Mouse (Mus musculus): ENCODE measurements around the gene Phip. TPM values are rescaled to one million over a fixed set of nuclear protein-coding genes. Genes with fewer than 3 reads are reported as not detected.
A peak's percentile ranks its signal among the peaks of the same experiment; 100 is the strongest.

The Phip gene
- 52.5 and 54.2 TPM in 2 replicates for polyA plus RNA-seq (2014; fragmentation: Nextera tagmentation; extraction: Ambion mirVana)

GRCm38 (mm10) chr9:82975342-82976215 lies at the start of gene Phip:
Gene Phip (minus strand): TSS chr9:82975516.
- peak; percentile 84 for ATAC-seq (replicated peaks; ENCODE audit: low FRiP score)

GRCm38 (mm10) chr9:83023724-83024123 lies 48.4 kb upstream of the Phip start:
- no peak for DNase-seq (ENCODE audit: low spot score)
- H3K27ac ChIP-seq (ENCODE audit: low read depth, low read length): no peak overlapping the region

More at GRCm38 (mm10) chr9:82975342-82976215, at the start of gene Phip:
- peak; percentile 92 for DNase-seq (ENCODE audit: low spot score)
- Histone ChIP-seq H3K4me2 (peak within 1 kb of the TSS; percentile 82), H3K27me3 (replicated peaks; ENCODE audit: control insufficient read depth, insufficient read depth, low read length) (no peaks in the 10 kb centered on the region), H3K36me3 (ENCODE audit: control insufficient read depth, insufficient read depth, low read length) (no peaks in the 10 kb centered on the region), H3K9me3 (ENCODE audit: control insufficient read depth, low read length) (no peaks in the 10 kb centered on the region), H3K4me1 (replicated peaks; ENCODE audit: control insufficient read depth, insufficient read depth, low read length) (peaks cover 3% of the 10 kb centered on the region; the same call in 1 of the 2 replicates), H3K9ac (ENCODE audit: low read depth, low read length) (peak within 1 kb of the TSS; percentile 97), H3K4me3 (ENCODE audit: low read depth, low read length) (peak within 1 kb of the TSS; percentile 97), H3K27ac (ENCODE audit: low read depth, low read length) (peak within 1 kb of the TSS; percentile 99)
- under 1% methylated on average over 68 of the region's 79 CpGs for WGBS

GRCm38 (mm10) chr9:83014516-83014915 lies 39.2 kb upstream of the Phip start:
- ATAC-seq (replicated peaks; ENCODE audit: low FRiP score): no peak
- 80% methylated on average over 4 of the region's 4 CpGs for WGBS
- no peak overlapping the region for H3K27ac ChIP-seq (ENCODE audit: low read depth, low read length)

More at GRCm38 (mm10) chr9:83023724-83024123, 48.4 kb upstream of the Phip start:
- H3K9ac ChIP-seq (ENCODE audit: low read depth, low read length): no peak overlapping the region
- no peaks in the 10 kb centered on the region for H3K36me3 ChIP-seq (ENCODE audit: control insufficient read depth, insufficient read depth, low read length)
- ATAC-seq (replicated peaks; ENCODE audit: low FRiP score): no peak
- H3K9me3 ChIP-seq (ENCODE audit: control insufficient read depth, low read length): no peaks in the 10 kb centered on the region
- WGBS: 79% methylated on average over 6 of the region's 6 CpGs
- no peak overlapping the region for H3K4me3 ChIP-seq (ENCODE audit: low read depth, low read length)
- H3K27me3 ChIP-seq (replicated peaks; ENCODE audit: control insufficient read depth, insufficient read depth, low read length): no peaks in the 10 kb centered on the region
- no peak overlapping the region for H3K4me2 ChIP-seq
- H3K4me1 ChIP-seq (replicated peaks; ENCODE audit: control insufficient read depth, insufficient read depth, low read length): no peaks in the 10 kb centered on the region

GRCm38 (mm10) chr9:83008306-83008705 lies 33.0 kb upstream of the Phip start:
- Histone ChIP-seq H3K27ac (ENCODE audit: low read depth, low read length) (no peak overlapping the region), H3K9me3 (ENCODE audit: control insufficient read depth, low read length) (no peaks in the 10 kb centered on the region), H3K27me3 (replicated peaks; ENCODE audit: control insufficient read depth, insufficient read depth, low read length) (no peaks in the 10 kb centered on the region), H3K4me2 (no peak overlapping the region), H3K4me3 (ENCODE audit: low read depth, low read length) (no peak overlapping the region), H3K4me1 (replicated peaks; ENCODE audit: control insufficient read depth, insufficient read depth, low read length) (no peaks in the 10 kb centered on the region), H3K36me3 (ENCODE audit: control insufficient read depth, insufficient read depth, low read length) (no peaks in the 10 kb centered on the region), H3K9ac (ENCODE audit: low read depth, low read length) (no peak overlapping the region)
- ATAC-seq (replicated peaks; ENCODE audit: low FRiP score) (no peak), DNase-seq (ENCODE audit: low spot score) (no peak)
- WGBS: 71% methylated on average over 1 of the region's 1 CpGs

More at GRCm38 (mm10) chr9:83014516-83014915, 39.2 kb upstream of the Phip start:
- Histone ChIP-seq H3K27me3 (replicated peaks; ENCODE audit: control insufficient read depth, insufficient read depth, low read length) (no peaks in the 10 kb centered on the region), H3K4me2 (no peak overlapping the region), H3K9ac (ENCODE audit: low read depth, low read length) (no peak overlapping the region), H3K9me3 (ENCODE audit: control insufficient read depth, low read length) (no peaks in the 10 kb centered on the region), H3K4me3 (ENCODE audit: low read depth, low read length) (no peak overlapping the region), H3K36me3 (ENCODE audit: control insufficient read depth, insufficient read depth, low read length) (no peaks in the 10 kb centered on the region), H3K4me1 (replicated peaks; ENCODE audit: control insufficient read depth, insufficient read depth, low read length) (no peaks in the 10 kb centered on the region)
- DNase-seq (ENCODE audit: low spot score): no peak

GRCm38 (mm10) chr9:83001342-83001741 lies 26.0 kb upstream of the Phip start:
- ATAC-seq (replicated peaks; ENCODE audit: low FRiP score) (no peak), DNase-seq (ENCODE audit: low spot score) (no peak)
- Histone ChIP-seq H3K9ac (ENCODE audit: low read depth, low read length) (no peak overlapping the region), H3K4me1 (replicated peaks; ENCODE audit: control insufficient read depth, insufficient read depth, low read length) (no peaks in the 10 kb centered on the region), H3K27me3 (replicated peaks; ENCODE audit: control insufficient read depth, insufficient read depth, low read length) (no peaks in the 10 kb centered on the region), H3K4me2 (no peak overlapping the region), H3K9me3 (ENCODE audit: control insufficient read depth, low read length) (no peaks in the 10 kb centered on the region), H3K4me3 (ENCODE audit: low read depth, low read length) (no peak overlapping the region), H3K36me3 (ENCODE audit: control insufficient read depth, insufficient read depth, low read length) (no peaks in the 10 kb centered on the region), H3K27ac (ENCODE audit: low read depth, low read length) (no peak overlapping the region)
- WGBS: 89% methylated on average over 4 of the region's 4 CpGs

- Histone ChIP-seq H3K9me3 (ENCODE audit: control insufficient read depth, low read length) (no peaks in the 10 kb centered on the region), H3K4me3 (ENCODE audit: low read depth, low read length) (no peak overlapping the region), H3K27me3 (replicated peaks; ENCODE audit: control insufficient read depth, insufficient read depth, low read length) (no peaks in the 10 kb centered on the region), H3K4me1 (replicated peaks; ENCODE audit: control insufficient read depth, insufficient read depth, low read length) (no peaks in the 10 kb centered on the region), H3K27ac (ENCODE audit: low read depth, low read length) (no peak overlapping the region), H3K4me2 (no peak overlapping the region), H3K36me3 (ENCODE audit: control insufficient read depth, insufficient read depth, low read length) (no peaks in the 10 kb centered on the region), H3K9ac (ENCODE audit: low read depth, low read length) (no peak overlapping the region)
- no peak for DNase-seq (ENCODE audit: low spot score)
- WGBS: 74% methylated on average over 2 of the region's 2 CpGs
- ATAC-seq (replicated peaks; ENCODE audit: low FRiP score): no peak
These were observed 22.6 kb upstream of the Phip start for GRCm38 (mm10) chr9:82997765-82998500.

GRCm38 (mm10) chr9:82976936-82977335 lies 1.6 kb upstream of the Phip start:
- H3K9me3 ChIP-seq (ENCODE audit: control insufficient read depth, low read length): no peaks in the 10 kb centered on the region
- H3K27me3 ChIP-seq (replicated peaks; ENCODE audit: control insufficient read depth, insufficient read depth, low read length): no peaks in the 10 kb centered on the region
- DNase-seq (ENCODE audit: low spot score) (no peak), ATAC-seq (replicated peaks; ENCODE audit: low FRiP score) (no peak)
- H3K27ac ChIP-seq (ENCODE audit: low read depth, low read length): no peak overlapping the region
- H3K4me3 ChIP-seq (ENCODE audit: low read depth, low read length): no peak overlapping the region
- H3K9ac ChIP-seq (ENCODE audit: low read depth, low read length): peak overlapping the region; percentile 37; the same call in 1 of the 2 replicates
- WGBS: 29% methylated on average over 5 of the region's 5 CpGs
- peaks cover 3% of the 10 kb centered on the region; the same call in 1 of the 2 replicates for H3K4me1 ChIP-seq (replicated peaks; ENCODE audit: control insufficient read depth, insufficient read depth, low read length)
- peak overlapping the region; percentile 82 for H3K4me2 ChIP-seq
- H3K36me3 ChIP-seq (ENCODE audit: control insufficient read depth, insufficient read depth, low read length): no peaks in the 10 kb centered on the region

- H3K9me3 ChIP-seq (ENCODE audit: control insufficient read depth, low read length): no peaks in the 10 kb centered on the region
- WGBS: under 1% methylated on average over 9 of the region's 9 CpGs
- peak overlapping the region; percentile 97 for H3K4me3 ChIP-seq (ENCODE audit: low read depth, low read length)
- ATAC-seq (replicated peaks; ENCODE audit: low FRiP score): no peak
- H3K4me1 ChIP-seq (replicated peaks; ENCODE audit: control insufficient read depth, insufficient read depth, low read length): peaks cover 3% of the 10 kb centered on the region; the same call in 1 of the 2 replicates
- H3K27ac ChIP-seq (ENCODE audit: low read depth, low read length): peak overlapping the region; percentile 99
- no peak for DNase-seq (ENCODE audit: low spot score)
- H3K27me3 ChIP-seq (replicated peaks; ENCODE audit: control insufficient read depth, insufficient read depth, low read length): no peaks in the 10 kb centered on the region
- H3K4me2 ChIP-seq: peak overlapping the region; percentile 82
- peak overlapping the region; percentile 97 for H3K9ac ChIP-seq (ENCODE audit: low read depth, low read length)
- H3K36me3 ChIP-seq (ENCODE audit: control insufficient read depth, insufficient read depth, low read length): no peaks in the 10 kb centered on the region
These were observed 903 bp upstream of the Phip start for GRCm38 (mm10) chr9:82976219-82976618.

All from liver, embryonic 11.5 days (tissue).